Mouse (Mus musculus): Measurements from ENCODE around the gene Tmem151b. TPM values are rescaled to one million over a fixed set of nuclear protein-coding genes. Genes with fewer than 3 reads are reported as not detected.

Gene Tmem151b
- polyA plus RNA-seq, 1 experiment, result 1.2 TPM

DNA sequence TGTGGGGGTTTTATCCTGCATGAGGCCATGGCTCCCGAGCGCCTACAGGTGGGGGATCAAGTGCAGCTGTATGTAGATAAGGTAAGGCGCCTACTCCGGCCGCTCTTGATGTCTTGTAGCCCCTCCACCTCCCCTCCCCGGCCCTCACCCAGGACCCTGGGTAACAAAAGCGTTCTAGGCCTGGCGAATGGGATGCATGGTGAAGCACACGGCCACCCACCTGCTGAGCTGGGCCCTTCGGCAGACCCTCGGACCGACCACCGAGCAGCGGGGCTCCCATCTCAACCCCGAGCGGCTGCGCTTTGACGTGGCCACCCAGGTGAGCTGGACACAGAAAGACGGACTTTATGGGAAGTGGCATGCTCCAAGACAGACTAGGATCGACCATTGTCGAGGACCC is 32.3 kb downstream of the Tmem151b start:
- Histone ChIP-seq H3ac (ENCODE audit: control insufficient read depth, insufficient read length, low read depth) (no peak overlapping the region), H3K36me3 (ENCODE audit: control insufficient read depth, insufficient read depth) (no peaks in the 10 kb centered on the region), H3K4me3 (ENCODE audit: insufficient read depth, poor library complexity, severe bottlenecking) (no peak overlapping the region), H3K79me3 (ENCODE audit: low read depth) (no peaks in the 10 kb centered on the region), H3K27me3 (ENCODE audit: control insufficient read depth, insufficient read depth, insufficient read length) (no peaks in the 10 kb centered on the region), H3K79me2 (ENCODE audit: control insufficient read depth, insufficient read depth) (no peaks in the 10 kb centered on the region)
- no peak for TF ChIP-seq MYOD1 (IDR thresholded peaks at IDR 0.05; ENCODE audit: control insufficient read depth, insufficient read length, low read depth)
- TF ChIP-seq CTCF (IDR thresholded peaks at IDR 0.05; ENCODE audit: control insufficient read depth, insufficient read depth, insufficient read length), result no peak
- TF ChIP-seq USF1 (IDR thresholded peaks at IDR 0.05; ENCODE audit: low read depth), result no peak
- TF ChIP-seq CEBPB (IDR thresholded peaks at IDR 0.05; ENCODE audit: low read depth), result no peak
- no peak for TF ChIP-seq MYOG (IDR thresholded peaks at IDR 0.05; ENCODE audit: control insufficient read depth, extremely low read depth, insufficient read length)
- TF ChIP-seq MAX (IDR thresholded peaks at IDR 0.05), result no peak
- TF ChIP-seq FOSL1 (IDR thresholded peaks at IDR 0.05; ENCODE audit: insufficient read depth, low read length, poor library complexity, severe bottlenecking), result no peak

DNA sequence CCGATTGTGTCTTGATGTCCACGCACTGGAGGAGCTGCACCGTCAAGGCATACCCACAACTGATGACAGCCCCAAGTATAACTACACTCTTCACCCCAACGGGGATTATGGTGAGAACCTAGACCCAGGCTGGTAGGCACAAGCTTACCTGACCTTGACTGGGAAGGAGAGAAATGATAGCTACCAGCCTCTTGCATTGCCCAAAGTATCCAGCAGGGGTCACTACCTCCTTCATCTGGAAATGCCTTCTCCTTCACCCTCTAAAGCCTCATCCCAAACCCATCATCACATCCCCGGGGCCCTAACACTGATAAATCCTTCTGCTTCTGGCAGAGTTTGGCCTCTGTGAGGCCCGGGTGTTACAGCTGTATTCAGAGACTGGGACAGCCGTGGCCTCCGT is 33.0 kb downstream of the Tmem151b start:
- Histone ChIP-seq H3ac (ENCODE audit: control insufficient read depth, insufficient read length, low read depth) (no peak overlapping the region), H3K79me3 (ENCODE audit: low read depth) (no peaks in the 10 kb centered on the region), H3K36me3 (ENCODE audit: control insufficient read depth, insufficient read depth) (no peaks in the 10 kb centered on the region), H3K79me2 (ENCODE audit: control insufficient read depth, insufficient read depth) (no peaks in the 10 kb centered on the region), H3K4me3 (ENCODE audit: insufficient read depth, poor library complexity, severe bottlenecking) (no peak overlapping the region), H3K27me3 (ENCODE audit: control insufficient read depth, insufficient read depth, insufficient read length) (no peaks in the 10 kb centered on the region)
- TF ChIP-seq CEBPB (IDR thresholded peaks at IDR 0.05; ENCODE audit: low read depth) (no peak), MYOG (IDR thresholded peaks at IDR 0.05; ENCODE audit: control insufficient read depth, extremely low read depth, insufficient read length) (no peak), CTCF (IDR thresholded peaks at IDR 0.05; ENCODE audit: control insufficient read depth, insufficient read depth, insufficient read length) (peak; percentile 30), MAX (IDR thresholded peaks at IDR 0.05) (no peak), MYOD1 (IDR thresholded peaks at IDR 0.05; ENCODE audit: control insufficient read depth, insufficient read length, low read depth) (no peak), FOSL1 (IDR thresholded peaks at IDR 0.05; ENCODE audit: insufficient read depth, low read length, poor library complexity, severe bottlenecking) (no peak)

DNA sequence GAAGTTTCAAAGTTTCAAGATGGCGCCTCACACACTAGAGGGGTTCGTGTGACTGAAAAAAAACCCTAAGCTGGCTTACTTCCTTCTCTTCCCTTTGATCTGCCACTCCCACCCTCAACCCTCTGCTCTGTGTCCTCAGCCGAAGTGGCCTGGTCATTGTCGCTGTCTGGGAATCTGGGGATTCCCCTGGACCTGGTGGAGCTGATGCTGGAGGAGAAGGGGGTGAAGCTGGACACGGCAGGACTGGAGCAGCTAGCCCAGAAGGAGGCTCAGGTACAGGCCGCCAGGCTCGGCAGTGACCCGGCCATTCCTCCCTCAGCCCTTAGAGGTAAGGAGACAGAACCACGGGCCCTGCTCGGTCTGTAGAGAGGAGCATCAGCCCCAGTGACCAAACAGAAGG is 33.7 kb downstream of the Tmem151b start:
- TF ChIP-seq CTCF (IDR thresholded peaks at IDR 0.05; ENCODE audit: control insufficient read depth, insufficient read depth, insufficient read length), result no peak
- TF ChIP-seq FOSL1 (IDR thresholded peaks at IDR 0.05; ENCODE audit: insufficient read depth, low read length, poor library complexity, severe bottlenecking), result no peak
- TF ChIP-seq MAX (IDR thresholded peaks at IDR 0.05), result no peak
- no peak for TF ChIP-seq USF1 (IDR thresholded peaks at IDR 0.05; ENCODE audit: low read depth)
- TF ChIP-seq MYOG (IDR thresholded peaks at IDR 0.05; ENCODE audit: control insufficient read depth, extremely low read depth, insufficient read length), result no peak
- TF ChIP-seq MYOD1 (IDR thresholded peaks at IDR 0.05; ENCODE audit: control insufficient read depth, insufficient read length, low read depth), result no peak
- no peak for TF ChIP-seq CEBPB (IDR thresholded peaks at IDR 0.05; ENCODE audit: low read depth)
- H3ac ChIP-seq (ENCODE audit: control insufficient read depth, insufficient read length, low read depth), result no peak overlapping the region
- H3K4me3 ChIP-seq (ENCODE audit: insufficient read depth, poor library complexity, severe bottlenecking), result no peak overlapping the region
- H3K27me3 ChIP-seq (ENCODE audit: control insufficient read depth, insufficient read depth, insufficient read length), result no peaks in the 10 kb centered on the region
- H3K79me3 ChIP-seq (ENCODE audit: low read depth), result no peaks in the 10 kb centered on the region
- H3K36me3 ChIP-seq (ENCODE audit: control insufficient read depth, insufficient read depth), result no peaks in the 10 kb centered on the region
- no peaks in the 10 kb centered on the region for H3K79me2 ChIP-seq (ENCODE audit: control insufficient read depth, insufficient read depth)

DNA sequence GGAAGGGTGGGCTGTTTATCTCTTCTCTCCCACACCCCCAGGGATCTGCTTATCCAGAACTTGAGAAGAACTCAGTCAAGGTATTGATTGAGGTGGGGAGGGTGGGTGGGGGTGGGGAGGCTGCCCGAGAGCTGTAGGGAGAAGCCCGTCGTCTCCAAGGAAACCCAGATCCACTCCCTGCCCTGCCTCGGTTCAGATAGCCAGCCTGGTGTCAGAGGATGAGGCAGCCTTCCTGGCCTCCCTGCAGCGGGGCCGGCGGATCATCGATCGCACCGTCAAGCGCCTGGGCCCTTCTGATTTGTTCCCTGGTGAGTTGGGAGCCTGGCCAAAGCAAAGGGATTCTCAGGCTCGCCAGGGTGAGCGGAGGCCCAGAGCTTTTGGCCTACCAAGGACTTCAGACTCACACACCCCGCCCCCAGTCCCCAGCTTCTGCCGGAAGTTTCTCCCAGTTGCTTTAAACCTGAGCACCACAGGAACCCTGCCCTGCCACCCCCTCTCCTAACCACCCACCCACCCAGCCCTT is 34.2 kb downstream of the Tmem151b start:
- no peak for TF ChIP-seq MAX (IDR thresholded peaks at IDR 0.05)
- TF ChIP-seq USF1 (IDR thresholded peaks at IDR 0.05; ENCODE audit: low read depth), result no peak
- TF ChIP-seq FOSL1 (IDR thresholded peaks at IDR 0.05; ENCODE audit: insufficient read depth, low read length, poor library complexity, severe bottlenecking), result no peak
- TF ChIP-seq MYOG (IDR thresholded peaks at IDR 0.05; ENCODE audit: control insufficient read depth, extremely low read depth, insufficient read length), result no peak
- TF ChIP-seq CEBPB (IDR thresholded peaks at IDR 0.05; ENCODE audit: low read depth), result no peak
- TF ChIP-seq CTCF (IDR thresholded peaks at IDR 0.05; ENCODE audit: control insufficient read depth, insufficient read depth, insufficient read length), result no peak
- no peak for TF ChIP-seq MYOD1 (IDR thresholded peaks at IDR 0.05; ENCODE audit: control insufficient read depth, insufficient read length, low read depth)
- Histone ChIP-seq H3K36me3 (ENCODE audit: control insufficient read depth, insufficient read depth) (peaks cover 3% of the 10 kb centered on the region), H3K27me3 (ENCODE audit: control insufficient read depth, insufficient read depth, insufficient read length) (no peaks in the 10 kb centered on the region), H3K4me3 (ENCODE audit: insufficient read depth, poor library complexity, severe bottlenecking) (no peak overlapping the region), H3K79me2 (ENCODE audit: control insufficient read depth, insufficient read depth) (no peaks in the 10 kb centered on the region), H3K79me3 (ENCODE audit: low read depth) (no peaks in the 10 kb centered on the region), H3ac (ENCODE audit: control insufficient read depth, insufficient read length, low read depth) (no peak overlapping the region)

DNA sequence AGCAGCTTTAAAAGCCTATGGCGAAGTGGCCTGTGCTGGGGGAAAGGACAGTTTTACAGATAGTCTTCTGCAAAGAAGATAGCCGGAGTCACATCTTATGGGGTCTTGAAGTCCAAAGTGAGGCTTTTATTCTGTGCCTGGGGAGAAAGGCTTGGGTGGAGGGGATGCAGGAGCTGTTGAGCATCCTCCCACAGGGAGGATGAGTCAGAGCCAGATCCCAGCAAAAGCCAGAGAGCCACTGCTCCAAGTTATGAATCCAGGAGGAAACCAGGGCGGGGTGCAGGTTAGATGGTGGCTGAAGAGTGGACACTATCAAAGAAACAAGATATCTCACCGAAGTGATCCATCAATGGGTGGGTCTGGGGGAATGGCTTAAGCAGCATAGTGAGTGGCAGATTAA is 37.7 kb downstream of the Tmem151b start:
- no peaks in the 10 kb centered on the region for H3K79me2 ChIP-seq (ENCODE audit: control insufficient read depth, insufficient read depth)
- TF ChIP-seq MYOD1 (IDR thresholded peaks at IDR 0.05; ENCODE audit: control insufficient read depth, insufficient read length, low read depth), result no peak
- no peak for TF ChIP-seq CEBPB (IDR thresholded peaks at IDR 0.05; ENCODE audit: low read depth)
- no peak for TF ChIP-seq FOSL1 (IDR thresholded peaks at IDR 0.05; ENCODE audit: insufficient read depth, low read length, poor library complexity, severe bottlenecking)
- TF ChIP-seq USF1 (IDR thresholded peaks at IDR 0.05; ENCODE audit: low read depth), result no peak
- TF ChIP-seq MAX (IDR thresholded peaks at IDR 0.05), result no peak
- no peaks in the 10 kb centered on the region for H3K27me3 ChIP-seq (ENCODE audit: control insufficient read depth, insufficient read depth, insufficient read length)
- H3K36me3 ChIP-seq (ENCODE audit: control insufficient read depth, insufficient read depth), result peaks cover 17% of the 10 kb centered on the region
- no peak overlapping the region for H3ac ChIP-seq (ENCODE audit: control insufficient read depth, insufficient read length, low read depth)
- H3K79me3 ChIP-seq (ENCODE audit: low read depth), result no peaks in the 10 kb centered on the region
- no peak overlapping the region for H3K4me3 ChIP-seq (ENCODE audit: insufficient read depth, poor library complexity, severe bottlenecking)

DNA sequence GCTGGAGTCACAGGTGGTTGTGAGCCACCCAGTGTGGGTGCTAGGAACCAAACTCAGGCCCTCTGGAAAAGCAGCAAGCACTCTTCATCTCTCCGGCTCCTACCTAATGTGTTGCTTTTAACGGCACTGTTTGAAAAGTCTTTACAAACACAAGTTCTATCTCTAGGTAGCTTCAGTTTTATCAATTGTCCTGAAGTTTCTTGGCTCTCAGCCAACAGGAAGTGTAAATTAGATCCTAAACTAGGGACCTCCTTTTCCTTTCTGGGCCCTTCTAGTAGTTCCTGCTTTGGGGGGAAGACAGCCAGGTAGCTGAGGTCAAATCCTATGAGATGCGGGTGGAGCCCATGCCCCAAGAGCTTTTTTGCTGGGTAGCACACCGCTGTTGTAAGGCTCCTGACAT is 38.6 kb downstream of the Tmem151b start:
- TF ChIP-seq USF1 (IDR thresholded peaks at IDR 0.05; ENCODE audit: low read depth) (no peak), MYOG (IDR thresholded peaks at IDR 0.05; ENCODE audit: control insufficient read depth, extremely low read depth, insufficient read length) (no peak), FOSL1 (IDR thresholded peaks at IDR 0.05; ENCODE audit: insufficient read depth, low read length, poor library complexity, severe bottlenecking) (no peak), CEBPB (IDR thresholded peaks at IDR 0.05; ENCODE audit: low read depth) (no peak), CTCF (IDR thresholded peaks at IDR 0.05; ENCODE audit: control insufficient read depth, insufficient read depth, insufficient read length) (no peak), MYOD1 (IDR thresholded peaks at IDR 0.05; ENCODE audit: control insufficient read depth, insufficient read length, low read depth) (no peak), MAX (IDR thresholded peaks at IDR 0.05) (no peak)
- no peaks in the 10 kb centered on the region for H3K79me3 ChIP-seq (ENCODE audit: low read depth)
- H3K79me2 ChIP-seq (ENCODE audit: control insufficient read depth, insufficient read depth), result no peaks in the 10 kb centered on the region
- H3K4me3 ChIP-seq (ENCODE audit: insufficient read depth, poor library complexity, severe bottlenecking), result no peak overlapping the region
- H3K36me3 ChIP-seq (ENCODE audit: control insufficient read depth, insufficient read depth), result peaks cover 17% of the 10 kb centered on the region
- H3ac ChIP-seq (ENCODE audit: control insufficient read depth, insufficient read length, low read depth), result no peak overlapping the region
- no peaks in the 10 kb centered on the region for H3K27me3 ChIP-seq (ENCODE audit: control insufficient read depth, insufficient read depth, insufficient read length)
